18 mouse cellular contexts compared by ENCODE assay signal in the genomic region with DNA sequence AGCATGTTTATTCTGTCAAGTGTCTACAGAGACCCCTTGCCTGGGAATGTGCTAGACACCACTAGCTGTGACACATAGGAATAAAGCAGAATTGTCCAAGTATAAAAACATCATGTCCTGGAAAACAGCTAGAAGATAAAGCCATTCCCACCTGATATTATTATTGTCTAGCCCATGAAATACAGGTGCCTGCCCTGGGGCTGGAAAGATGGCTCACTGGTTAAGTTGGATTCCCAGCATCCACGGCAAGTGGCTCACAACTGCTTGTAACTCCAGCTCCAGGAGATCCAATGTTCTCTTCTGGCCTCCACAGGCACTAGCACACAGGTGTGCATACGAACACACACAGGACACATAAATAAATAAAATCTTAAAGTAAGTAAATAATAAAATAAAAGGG.
"Had no signal": no experiment of that assay in that cellular context is flagged by ENCODE, and none has a peak within 500 bp of the region (broad histone marks: within the 10 kb centered on the region; RNA-seq: fewer than 3 reads in every experiment).

No protein-coding gene starts in this region.

- DNase-seq: lung, adult 18-20 months; lung, embryonic 14.5 days; lung, postnatal 10 days; lung, postnatal 4 days; midbrain, embryonic 14.5 days; right cerebral cortex, adult 18-20 months; right cerebral cortex, postnatal 25 days; right cerebral cortex, postnatal 4 days; spleen, adult 18-20 months; thymus, adult 18-20 months; thymus, postnatal 14 days; thymus, postnatal 36 days had no signal

- H3K4me2 ChIP-seq: lung, embryonic 14.5 days; midbrain, embryonic 12.5 days; neural tube, embryonic 13.5 days; neural tube, embryonic 15.5 days had no signal

- H3K27me3 ChIP-seq: midbrain, embryonic 12.5 days; neural tube, embryonic 13.5 days; neural tube, embryonic 15.5 days had no signal

- ATAC-seq: midbrain, embryonic 16.5 days had no signal

- H3K27ac ChIP-seq: midbrain, embryonic 10.5 days; midbrain, embryonic 12.5 days; neural tube, embryonic 13.5 days; neural tube, embryonic 15.5 days had no signal

- H3K9ac ChIP-seq: lung, embryonic 14.5 days; midbrain, embryonic 12.5 days; neural tube, embryonic 13.5 days; neural tube, embryonic 15.5 days had no signal

- H3K4me3 ChIP-seq: midbrain, embryonic 10.5 days; midbrain, embryonic 12.5 days; myocyte; neural tube, embryonic 13.5 days; neural tube, embryonic 15.5 days had no signal

- H3K9me3 ChIP-seq: midbrain, embryonic 12.5 days; neural tube, embryonic 13.5 days; neural tube, embryonic 15.5 days had no signal

- H3K4me1 ChIP-seq: midbrain, embryonic 10.5 days; midbrain, embryonic 12.5 days; neural tube, embryonic 13.5 days; neural tube, embryonic 15.5 days had no signal
